Mouse (Mus musculus) mature B cell (primary cell): ENCODE results near the gene Hmgn5.

Source experiments
- in situ Hi-C: fragments of 300-500 bp; cut with MboI; formaldehyde crosslinking; loops from 2 replicates; pipeline ENCODE4 v1.14.3; 2019

Gene Hmgn5

DNA sequence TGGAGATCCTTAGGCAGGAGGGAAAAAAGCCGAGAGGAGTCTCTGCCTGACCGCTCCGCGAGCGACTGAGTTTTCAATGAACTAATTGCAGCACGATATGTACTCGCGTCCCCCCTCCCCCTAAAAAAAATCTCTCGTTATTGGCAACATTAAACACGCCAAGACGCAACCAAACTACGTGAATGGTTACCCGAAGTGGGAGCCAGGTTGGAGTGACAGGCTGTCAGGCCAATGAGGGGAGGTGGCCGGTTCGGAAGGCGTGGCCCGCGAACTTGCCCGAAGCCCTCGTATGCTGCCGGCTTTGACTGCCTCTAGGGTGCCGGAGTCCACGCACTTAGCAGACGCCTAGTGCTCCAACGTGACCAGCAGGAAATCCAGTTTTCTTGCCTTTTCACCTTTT is at the start of gene Hmgn5:
Hmgn5 (minus strand) TSS at position 122 of the 400 bp plus-strand sequence.
- in situ Hi-C loops = loop anchor here (25.0 kb wide), 1 partner anchor 176 kb away; the partner anchor contains the start of gene Brwd3

DNA sequence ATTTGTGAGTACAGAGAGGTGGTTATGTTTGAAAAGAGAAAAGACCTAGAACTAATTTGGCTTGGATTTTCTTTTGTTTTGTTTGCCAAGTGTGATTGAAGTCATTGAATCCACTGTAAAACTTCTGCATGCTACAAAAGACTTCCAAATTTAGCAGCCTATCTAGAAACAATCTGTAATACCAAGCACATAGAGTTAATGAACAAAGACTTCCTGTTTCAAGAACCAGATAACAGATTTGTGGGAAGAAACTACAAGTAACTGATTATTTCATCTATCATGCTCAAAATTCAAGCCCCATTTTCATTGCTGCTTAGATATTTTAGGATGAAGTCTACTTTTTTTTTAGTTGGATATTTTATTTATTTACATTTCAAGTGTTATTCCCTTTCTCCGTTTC is 34.6 kb upstream of the Hmgn5 start:
- in situ Hi-C loops = no loop called here

DNA sequence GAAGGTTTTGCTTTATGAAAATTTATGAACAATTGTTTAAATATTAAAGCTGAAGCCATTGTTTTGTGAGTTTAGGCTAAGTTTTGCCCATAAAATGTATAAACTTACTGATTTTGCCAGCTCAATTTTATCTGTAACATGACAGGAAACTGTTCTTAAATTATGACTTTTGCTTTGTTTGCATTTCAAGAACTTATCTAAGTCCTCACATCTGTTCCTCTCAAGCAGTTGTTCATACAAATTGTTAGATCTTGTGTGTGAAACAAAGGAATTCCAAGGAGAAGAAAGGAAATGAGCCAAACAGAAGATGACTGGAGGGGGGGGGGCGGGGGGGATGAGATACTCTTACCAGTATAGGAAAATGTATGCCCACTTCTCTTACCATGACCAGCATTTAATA is 13.0 kb upstream of the Hmgn5 start:
- in situ Hi-C loops = no loop called here

DNA sequence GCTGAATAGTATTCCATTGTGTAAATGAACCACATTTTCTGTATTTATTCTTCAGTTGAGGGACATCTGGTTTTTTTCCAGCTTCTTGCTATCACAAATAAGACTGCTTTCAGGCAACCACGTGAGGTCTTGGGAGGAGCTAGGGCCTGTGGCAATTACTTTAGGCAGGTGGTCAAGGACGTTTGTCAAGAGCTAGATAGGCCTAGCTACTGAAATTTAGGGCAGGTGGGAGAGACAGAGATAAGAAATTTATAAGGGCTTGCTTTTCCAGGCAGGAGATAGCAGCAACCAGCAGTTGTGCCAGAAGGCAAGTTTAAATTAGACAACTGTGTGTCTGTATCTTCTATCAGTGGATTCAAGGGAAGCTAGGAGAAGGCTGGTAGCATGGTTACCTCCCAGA is 7.7 kb upstream of the Hmgn5 start:
- in situ Hi-C loops = loop anchor here (25.0 kb wide), 1 partner anchor 184 kb away; the partner anchor contains the start of gene Brwd3

DNA sequence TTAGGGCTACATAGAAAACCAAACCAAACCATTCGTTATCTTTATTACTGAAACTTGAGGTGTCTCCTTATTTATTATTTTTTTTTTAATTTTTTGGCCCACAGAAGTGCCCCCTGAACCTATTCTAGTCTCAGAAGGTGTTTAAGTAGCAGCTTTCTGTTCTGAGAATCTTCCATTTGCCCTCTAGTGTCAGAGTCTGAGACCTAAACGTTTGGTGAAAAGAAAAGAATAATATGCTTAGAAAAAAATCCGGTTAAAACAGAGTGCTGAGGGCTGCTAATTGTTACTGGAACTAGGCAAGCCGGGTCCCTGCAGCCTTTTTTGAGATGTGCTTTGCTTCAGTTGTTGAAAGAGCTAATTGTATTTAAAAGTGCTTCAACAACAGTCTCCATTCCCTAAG is 962 bp upstream of the Hmgn5 start:
- in situ Hi-C loops = loop anchor here (25.0 kb wide), 1 partner anchor 177 kb away; the partner anchor contains the start of gene Brwd3

DNA sequence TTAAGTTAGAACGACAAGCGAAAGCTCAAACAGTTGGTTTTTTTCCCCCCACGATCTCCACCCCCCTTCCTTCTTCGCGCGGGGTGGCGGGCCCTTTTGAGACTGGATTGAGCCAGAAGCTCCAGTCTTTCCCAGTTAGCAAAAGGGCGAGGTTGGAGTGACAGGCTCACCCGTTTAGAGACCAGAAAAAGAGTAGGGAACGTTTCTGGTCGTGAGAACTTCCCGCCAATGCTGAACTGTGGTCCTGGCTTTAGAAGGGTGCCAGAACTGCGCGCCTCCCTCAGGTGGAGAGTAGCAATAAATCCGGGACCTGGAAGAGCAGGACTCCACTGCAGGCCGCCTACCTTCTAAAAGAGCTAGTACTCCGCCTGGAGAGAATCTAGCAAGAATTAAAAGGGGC is 482 bp upstream of the Hmgn5 start:
- in situ Hi-C loops = loop anchor here (25.0 kb wide), 1 partner anchor 176 kb away; the partner anchor contains the start of gene Brwd3

DNA sequence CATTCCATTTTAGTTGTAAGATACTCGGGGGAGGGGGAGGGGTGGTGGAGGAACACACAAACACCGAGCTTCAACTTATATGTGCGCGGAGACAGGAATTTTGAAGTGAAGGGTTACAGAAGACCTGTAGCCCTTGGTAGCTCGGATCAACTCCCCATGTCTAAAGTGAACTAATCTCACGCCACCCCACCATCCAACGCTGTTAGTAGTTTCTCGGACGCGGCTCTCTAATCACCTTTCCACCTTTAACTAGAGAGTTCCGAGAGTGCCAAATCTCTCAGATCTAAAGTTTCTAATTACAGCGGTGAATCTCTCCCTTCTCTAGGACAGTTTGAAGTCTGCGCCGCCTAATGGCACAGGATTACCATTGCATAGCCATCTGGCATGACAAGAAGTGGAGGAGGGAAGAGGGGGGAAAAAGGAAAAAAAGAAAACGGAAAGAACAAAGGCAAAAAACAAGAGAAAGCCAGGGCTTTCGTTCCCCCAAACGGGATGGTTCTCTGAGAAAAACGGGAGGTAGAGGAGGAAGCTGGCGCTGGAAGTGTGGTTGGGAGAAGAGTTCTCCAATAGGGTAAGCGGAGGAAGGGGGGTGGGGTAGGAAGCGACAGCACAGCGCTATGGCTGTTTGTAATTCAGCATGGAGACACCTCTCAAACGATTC is 703 bp downstream of the Hmgn5 start:
- in situ Hi-C loops = loop anchor here (25.0 kb wide), 1 partner anchor 175 kb away; the partner anchor contains the start of gene Brwd3

DNA sequence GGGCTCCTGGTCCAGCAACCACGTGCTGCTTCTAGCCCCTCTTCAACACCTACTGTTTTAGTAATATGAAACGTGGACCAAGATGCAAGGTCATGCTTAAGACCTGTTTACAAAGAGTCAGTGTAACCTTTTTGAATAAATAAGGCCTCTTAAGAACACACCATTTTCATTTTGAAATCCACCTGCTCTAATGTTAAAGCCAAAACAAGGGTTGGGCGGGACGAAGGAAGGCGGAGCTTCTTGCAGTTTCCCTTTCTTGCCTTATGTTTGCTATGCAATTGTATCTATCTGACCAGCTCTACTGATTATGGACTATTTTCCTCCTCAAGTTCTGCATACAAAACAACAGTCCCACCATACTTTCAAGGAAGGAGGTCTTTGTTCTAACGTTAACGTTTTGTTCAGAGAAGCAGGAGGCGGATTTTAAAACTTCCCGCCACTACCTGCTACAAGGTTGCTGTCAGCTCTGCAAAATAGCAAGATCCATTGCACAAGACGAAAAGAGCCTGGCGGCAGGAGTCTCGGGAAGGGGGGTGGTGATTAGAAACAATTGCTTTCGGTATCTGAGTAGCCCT is 1.5 kb downstream of the Hmgn5 start:
- in situ Hi-C loops = loop anchor here (25.0 kb wide), 1 partner anchor 174 kb away; the partner anchor contains the start of gene Brwd3

DNA sequence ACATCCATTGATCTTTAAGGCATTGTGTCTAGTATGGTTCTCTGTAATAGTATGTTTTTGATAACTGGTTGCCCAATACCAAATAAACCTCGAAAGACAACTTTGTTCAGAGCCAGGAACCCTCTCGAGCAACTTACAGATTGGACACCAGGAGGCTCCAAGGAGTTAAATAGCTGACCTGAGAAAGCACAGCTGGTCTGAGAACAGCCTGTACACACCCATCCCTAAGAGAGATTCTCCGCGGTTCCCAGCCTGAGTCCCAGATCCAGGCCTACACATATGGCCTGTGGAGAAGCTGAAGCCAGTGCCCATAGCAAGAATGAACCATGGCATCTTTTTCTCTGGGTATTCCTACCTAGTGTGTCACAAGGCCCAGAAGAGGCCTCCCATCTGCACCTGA is 11.9 kb downstream of the Hmgn5 start:
- in situ Hi-C loops = loop anchor here (25.0 kb wide), 1 partner anchor 164 kb away; the partner anchor contains the start of gene Brwd3
